Mouse (Mus musculus) lung, postnatal 0 days (tissue): Measurements from ENCODE around the gene Sept11.

Experiments
- CTCF ChIP-seq: IDR thresholded peaks from 2 replicates; pipeline ENCODE4 v1.5.1; 2016; ENCODE audit warnings: antibody characterized with exemption, mild to moderate bottlenecking
- EP300 ChIP-seq: IDR thresholded peaks from 2 replicates; pipeline ENCODE4 v1.6.1; 2016; ENCODE audit warnings: antibody characterized with exemption, mild to moderate bottlenecking, control low read depth

GRCm38 (mm10) chr5:93079596-93079995 lies 13.6 kb upstream of the Sept11 start:
- TF ChIP-seq CTCF: no peak
- TF ChIP-seq EP300: no peak
